Mouse (Mus musculus): ENCODE results near the gene Tsfm.

The Tsfm gene

DNA sequence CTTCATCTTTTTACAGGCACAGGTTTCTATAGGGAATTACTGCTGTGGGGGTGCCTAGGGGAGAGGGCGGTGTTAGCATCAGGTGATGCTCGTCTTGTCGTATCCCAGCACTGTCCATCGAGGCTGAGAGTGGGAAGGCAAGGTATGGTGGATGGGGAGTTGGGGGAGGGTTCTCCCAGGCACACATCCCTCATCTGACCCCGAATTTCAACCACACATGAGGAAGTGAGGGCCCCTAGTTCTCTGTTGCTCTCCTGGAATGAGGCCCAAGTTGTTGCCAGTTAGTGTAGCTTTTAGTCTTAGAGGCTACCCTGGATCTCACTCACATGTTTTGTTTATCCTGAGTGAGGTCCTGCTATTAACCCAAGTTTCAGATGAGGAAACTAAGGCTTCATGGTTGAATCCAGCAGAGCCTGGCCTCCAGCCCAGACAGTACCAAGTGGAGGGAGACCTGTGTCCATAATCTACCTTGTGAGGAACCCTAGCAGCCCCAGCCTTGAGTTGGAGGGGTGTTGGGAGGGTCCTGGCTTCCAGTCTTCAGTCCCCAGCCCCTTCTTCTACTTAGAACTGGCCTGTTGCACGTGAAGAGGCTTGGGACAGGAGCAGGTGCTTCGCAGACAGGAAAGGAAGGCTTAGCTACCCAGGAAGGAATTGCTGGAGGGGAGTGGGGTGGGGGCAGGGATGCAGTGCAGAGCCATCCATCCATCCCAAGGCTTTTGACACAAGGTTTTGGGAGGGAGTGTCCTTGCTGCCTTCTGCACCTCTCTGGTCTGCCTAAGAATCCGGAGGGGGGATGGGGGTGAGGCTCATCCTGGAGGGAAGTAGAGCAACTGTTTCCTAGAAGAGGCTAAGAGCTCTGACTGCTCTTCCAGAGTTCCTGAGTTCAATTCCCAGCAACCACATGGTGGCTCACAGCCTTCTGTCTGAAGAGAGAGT, 43.2 kb downstream of the Tsfm start:
- no peak for DNase-seq (ENCODE audit: low spot score in 2 of 2)

DNA sequence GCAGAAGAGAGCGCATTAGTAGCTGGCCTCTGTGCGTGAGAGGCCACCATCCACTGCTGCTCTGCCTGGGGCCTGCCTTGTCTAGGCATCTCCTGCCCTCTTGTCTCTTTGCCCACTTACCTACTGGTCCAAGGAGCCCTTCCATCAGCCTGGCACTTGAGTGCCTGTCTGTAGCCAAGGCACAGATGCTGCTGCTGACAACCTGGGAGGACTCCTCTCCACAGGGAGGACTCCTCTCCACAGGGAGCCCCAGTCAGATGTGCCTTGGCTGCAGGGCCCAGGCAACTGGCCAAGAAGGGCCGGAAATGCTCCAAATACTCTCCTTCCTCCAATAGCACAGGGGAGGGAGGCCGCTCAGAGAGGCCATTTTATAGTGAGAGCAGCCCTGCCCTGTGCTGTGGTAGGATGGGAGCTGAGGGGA, 44.1 kb downstream of the Tsfm start:
- peak; percentile 58 to 86 for DNase-seq (ENCODE audit: low spot score in 2 of 2)

DNA sequence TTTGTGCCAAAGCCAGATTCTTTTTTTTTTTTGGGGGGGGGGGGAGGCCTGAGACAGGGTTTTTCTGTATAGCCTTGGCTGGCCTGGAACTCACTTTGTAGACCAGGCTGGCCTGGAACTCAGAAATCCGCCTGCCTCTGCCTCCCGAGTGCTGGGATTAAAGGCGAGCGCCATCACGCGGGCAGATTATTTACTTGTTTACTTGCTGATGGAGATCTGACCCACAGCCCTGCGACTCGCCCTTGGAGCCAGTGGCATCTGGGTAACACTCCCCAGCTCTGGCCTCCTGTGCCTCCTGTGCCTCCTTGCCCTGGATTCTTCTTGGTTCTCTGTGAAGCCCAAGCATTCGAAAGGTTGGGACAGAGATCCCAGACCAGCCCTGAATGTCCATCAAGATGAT, 45.1 kb downstream of the Tsfm start:
- DNase-seq (ENCODE audit: low spot score in 2 of 2), result no peak

DNA sequence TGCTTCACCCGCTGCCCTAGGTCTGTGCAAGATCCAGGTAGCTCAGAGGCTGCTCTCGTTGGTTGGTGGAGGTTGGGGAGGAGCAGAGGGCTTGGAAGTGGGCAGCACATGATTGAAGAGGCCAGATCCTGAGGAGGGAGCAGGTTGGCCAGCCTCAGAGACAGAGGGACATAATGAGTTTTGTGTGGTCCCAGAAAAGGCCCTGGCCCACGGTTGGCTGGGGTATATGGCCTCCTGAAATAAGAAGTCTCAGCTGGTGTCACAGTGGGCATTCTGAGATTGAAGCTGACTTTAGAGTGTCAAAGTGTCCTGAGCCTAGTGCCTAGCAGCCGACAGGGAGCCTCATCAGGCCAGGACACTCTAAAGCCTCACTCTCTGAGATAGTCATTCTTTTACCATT, 45.5 kb downstream of the Tsfm start:
- no peak for DNase-seq (ENCODE audit: low spot score in 2 of 2)

DNA sequence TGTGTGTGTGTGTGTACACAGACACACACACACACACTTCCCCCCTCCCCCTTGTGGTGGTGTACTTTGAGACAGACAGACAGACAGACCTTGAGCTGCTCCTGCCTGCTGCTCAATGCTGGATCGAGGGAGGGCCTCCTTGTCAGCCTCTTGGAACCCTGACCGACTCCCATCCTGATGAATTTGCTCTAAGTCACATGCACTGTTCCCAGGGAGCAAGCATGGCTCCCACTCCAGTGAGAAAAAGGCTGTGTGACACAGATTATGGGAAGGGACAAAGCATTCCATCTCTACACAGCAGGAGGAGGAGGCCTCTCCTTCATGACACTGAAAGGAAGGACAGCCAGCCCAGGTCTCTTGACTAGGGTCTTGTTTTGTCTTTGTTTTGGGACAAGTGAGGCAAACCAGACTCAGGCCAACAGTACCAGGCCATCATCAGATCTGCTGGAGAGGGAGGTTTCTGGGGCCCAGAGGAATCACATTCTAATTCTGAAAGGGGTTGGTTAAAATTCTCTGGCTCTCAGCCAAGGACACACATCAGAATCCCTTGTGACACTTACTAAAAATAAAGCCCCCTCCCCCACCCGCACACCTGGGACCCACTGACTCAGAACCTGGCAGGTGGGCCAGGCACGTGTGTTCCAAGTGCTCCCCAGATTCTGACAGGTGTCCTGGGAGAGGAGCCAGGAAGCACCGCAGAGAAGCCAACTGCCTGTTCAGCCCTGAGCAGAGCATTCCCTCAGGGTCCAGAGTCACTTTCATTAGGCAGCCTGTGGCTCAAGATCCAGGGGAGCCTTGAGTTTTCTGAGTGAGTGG, 46.2 kb downstream of the Tsfm start:
- no peak for DNase-seq (ENCODE audit: low spot score in 2 of 2)

DNA sequence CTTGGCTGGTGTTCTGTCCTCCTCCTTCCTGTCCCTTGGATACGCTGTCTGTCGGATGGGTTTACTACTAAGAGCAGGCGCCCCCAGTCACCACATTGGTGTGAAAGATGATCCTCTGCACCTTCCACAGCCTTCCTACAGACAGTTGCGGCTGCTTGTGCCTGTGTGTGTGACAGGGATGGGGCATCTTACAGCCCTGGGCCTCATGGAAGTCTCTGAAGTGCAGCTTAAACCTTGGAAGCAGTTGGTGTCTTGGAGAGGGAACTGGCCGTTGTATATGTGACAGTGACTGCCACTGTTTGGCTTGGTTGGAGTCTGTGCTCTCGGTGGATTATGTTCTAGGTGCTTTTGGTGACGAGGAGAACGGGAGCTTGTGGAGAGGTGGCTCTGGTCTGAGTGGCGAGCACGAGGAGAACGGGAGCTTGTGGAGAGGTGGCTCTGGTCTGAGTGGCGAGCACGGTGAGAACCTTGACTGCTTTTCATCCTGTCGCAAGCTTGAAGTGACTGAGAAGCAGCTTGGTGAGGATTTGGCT, 47.4 kb downstream of the Tsfm start:
- DNase-seq (ENCODE audit: low spot score in 2 of 2), result no peak

DNA sequence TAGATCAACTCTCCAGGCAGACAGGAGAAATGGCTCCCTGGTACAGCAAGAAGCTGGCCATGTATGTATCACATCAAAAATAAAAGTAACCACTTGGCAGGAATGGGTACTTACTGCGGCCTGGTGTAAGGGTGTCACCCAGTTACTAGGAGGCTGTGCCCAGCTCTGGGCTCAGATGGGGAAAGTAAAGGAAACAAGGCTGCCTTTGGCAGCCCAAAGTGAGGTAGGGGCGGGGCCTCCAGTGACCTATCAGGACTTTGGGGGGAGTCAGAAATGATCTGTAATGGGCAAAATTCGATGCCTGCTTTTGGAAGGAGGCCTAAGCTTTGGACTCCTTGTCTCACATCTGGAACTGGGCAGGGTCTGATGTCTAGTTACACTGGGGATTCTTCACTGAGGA, 48.9 kb downstream of the Tsfm start:
- DNase-seq (ENCODE audit: low spot score in 2 of 2), result no peak

DNA sequence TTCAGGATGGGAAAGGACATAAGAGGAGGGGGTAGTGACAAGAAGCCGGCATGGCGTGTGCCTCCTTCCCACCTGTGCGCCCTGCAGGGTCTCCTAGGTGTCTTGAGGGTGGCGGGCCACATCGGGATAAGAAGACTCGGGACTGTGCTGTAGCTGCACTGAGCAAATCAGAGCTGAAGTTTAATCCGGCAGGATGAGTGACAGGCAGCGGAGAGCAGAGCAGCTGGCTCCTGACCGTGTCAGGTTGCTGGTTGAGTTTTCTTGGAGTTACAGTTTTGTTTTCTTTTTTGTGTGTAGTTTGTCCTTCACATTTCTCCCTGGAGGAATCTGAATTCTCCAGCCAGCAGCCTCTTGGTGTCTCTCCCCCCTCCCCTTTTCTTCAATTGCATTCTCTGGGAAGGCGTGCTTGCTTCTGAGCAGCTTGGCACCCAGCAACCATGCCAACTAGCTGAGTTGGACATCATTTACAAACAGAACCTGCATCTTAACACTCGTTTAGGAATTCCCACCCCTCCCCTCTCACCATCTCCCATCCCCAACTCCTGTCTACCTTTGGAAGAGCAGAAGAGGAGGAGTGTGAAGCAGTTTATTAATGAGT, 49.6 kb downstream of the Tsfm start:
- DNase-seq (ENCODE audit: low spot score in 2 of 2), result no peak

DNA sequence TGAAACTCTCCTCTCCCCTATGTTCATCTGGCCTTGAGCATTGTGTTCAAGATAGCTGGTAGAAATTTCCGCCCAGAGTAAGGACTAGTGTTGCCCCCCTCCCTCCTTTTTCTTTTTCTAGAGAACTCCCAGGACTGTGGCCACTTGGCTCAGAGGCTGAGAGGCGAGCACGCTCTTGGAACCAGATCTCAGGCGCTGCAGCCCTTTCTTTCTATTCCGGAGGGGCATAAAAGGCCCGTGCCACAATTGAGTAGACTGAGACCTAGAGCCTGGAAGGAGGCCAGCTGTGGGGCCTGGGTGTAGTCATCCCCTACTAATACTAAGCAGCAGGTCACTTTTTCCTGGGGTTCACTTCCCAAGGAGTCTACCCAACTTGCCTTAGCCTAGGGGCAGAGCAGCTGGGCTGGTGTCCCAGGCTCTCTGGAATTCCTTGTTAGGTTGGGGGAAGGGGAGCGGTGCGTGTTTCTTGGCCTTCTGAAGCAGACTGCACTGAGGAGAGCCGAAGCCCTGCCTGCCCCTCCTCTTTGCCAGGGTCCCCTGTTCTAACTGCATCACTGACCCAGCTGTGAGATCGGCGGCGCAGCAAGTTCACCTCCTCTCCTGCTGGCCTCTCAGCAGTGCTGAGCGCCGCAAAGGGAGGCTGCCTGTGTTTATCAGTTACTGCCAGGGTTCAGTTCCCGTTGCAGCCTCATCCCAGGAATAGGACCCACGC, 50.3 kb downstream of the Tsfm start:
- DNase-seq (ENCODE audit: low spot score in 2 of 2), result no peak

DNA sequence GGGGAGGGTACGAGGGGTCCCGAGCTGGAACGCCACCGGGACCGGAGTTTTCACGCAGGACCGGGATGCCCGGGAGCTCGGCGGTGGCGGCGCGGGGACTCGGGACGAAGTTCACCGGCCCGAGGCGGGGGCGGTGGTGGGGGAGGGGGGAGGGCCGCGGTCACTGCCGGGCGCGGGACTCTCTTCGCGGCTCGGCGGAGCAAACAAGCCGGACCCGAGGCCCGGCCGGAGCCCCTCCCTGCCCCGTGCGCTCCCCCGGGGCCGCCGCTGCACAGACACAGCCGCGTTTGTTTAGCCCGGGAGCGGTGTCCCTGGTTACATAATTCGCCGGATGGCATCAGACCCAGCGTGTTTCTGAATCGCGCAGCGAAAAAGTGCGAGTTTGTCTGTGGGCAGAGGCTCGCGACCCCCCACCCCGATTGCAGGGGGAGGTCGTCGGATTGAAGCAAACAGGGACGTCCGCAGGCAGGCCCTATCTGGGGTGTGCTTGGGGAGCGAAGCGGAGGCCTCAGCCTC, 50.9 kb downstream of the Tsfm start:
- DNase-seq (ENCODE audit: low spot score in 2 of 2), result peak in 1 of 2 experiments; percentile 47

DNA sequence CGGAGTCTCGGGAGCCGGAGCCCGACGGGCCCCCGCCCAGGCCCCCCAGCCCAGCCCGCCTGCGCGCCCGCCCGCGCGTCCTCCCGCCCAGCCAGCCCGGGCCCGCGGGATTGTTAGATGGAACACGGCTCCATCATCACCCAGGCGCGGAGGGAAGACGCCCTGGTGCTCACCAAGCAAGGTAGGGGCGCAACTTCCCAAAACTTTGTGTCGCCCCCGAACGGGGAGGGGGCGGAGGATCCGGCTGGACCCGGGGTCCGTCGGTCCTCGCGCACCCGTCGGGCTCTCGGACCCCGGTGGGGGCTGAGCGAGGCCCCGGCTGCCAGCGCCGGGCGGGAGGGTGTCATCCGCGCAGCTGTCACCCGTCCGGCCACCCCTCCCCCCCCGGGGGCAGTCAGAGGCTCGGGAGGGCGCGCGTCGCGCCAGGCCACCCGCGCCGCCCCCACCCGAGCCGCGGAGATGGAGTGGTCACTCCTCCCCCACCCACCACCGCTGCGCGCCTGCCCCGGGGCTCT, 51.5 kb downstream of the Tsfm start:
- peak in 1 of 2 experiments; percentile 49 for DNase-seq (ENCODE audit: low spot score in 2 of 2)

DNA sequence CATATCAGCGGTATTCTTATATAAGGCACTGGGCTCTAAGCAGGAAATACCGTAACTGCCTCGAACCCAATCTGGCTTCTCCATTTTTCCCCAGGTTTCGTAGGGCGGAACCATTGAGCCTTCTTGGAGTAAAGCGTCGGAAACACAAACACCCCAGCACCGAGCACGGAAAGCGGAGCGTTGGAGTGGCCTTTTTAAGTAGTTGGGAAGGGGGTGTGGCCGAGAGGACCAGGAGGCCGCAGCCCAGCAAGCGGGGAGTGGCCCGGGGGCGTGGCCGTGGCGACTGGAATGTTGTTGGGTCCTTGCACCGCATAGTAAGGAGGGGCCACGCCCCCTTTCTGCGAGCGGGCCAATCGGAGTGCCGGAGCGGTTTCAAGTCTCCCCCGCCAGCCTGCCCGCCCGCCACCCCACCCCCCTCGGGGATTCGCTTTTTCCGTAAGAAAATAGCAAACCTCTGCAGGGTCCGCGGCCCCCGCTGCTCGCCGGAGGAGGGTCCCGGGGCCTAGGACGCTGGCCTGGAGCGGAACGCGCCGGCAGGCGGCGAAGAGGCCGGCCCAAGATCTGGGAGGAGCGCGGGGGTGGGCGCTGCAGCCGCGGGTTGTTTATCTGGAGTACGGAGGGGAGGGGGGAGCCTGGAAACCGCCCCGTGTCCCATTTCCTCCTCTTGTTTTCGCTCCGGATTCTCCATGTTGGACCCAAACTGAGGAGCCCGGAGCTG, 52.2 kb downstream of the Tsfm start, which contains the start of gene Ctdsp2:
TSS of gene Ctdsp2 (plus strand) at position 441 of the 718 bp plus-strand sequence.
- peak; percentile 99 to 100 for DNase-seq (ENCODE audit: low spot score in 2 of 2)

DNA sequence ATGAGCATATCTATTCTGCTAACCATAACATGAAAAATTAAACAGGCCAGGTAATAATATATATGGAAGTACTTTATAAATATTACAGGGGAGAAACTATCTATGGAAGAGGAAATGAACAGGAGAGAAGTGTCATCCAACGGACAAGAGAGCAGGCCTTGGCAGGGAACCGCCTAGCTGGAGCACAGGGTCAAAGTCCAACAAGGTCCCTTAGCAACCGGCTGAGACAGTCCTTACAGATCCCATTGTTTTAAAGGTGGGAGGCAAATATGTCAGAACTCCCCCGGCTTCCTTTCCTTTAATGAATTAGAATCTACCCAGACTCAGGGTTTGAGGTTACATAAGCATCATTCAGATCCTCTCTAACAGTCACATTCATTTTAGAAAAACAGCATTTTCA, 53.6 kb downstream of the Tsfm start:
- DNase-seq (ENCODE audit: low spot score in 2 of 2), result no peak

DNA sequence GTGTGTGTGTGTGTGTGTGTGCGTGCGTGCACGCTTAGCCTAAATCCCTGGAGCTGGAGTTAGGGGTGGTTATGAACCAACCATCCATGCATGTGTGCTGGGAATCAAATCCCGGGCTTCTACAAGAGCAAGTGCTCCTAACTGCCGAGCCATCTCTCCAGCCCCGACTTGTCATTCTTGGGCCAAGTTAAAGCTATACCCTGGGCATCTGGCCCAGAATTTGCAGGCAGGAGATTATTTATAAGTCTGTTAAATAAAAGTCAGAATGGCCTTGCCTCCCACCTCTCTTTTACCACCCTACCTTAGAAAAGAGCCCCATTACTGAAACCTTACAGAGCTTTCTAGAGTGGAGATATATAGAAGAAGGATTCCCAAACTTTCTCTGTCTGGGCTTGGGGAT, 54.9 kb downstream of the Tsfm start:
- DNase-seq (ENCODE audit: low spot score in 2 of 2), result no peak

DNA sequence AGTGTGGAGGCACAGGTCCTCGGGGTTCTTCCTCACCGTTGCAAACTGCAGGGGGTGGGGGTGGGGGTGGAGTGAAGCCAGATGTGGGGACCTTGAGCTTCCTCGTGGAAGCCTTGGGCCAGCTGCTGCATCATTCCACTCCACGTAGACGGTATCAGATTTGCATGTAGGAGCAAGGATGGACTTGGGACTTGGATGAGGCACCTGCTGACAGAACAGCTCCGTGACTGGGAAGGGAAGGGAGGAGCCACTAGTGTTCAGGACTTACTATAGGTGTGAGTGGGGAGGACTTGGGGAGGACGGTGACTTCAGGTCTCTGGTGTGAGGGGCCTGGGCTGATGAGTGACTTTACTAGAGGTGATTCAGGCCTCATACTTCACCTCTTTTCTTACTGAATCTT, 57.7 kb downstream of the Tsfm start:
- no peak for DNase-seq (ENCODE audit: low spot score in 2 of 2)

DNA sequence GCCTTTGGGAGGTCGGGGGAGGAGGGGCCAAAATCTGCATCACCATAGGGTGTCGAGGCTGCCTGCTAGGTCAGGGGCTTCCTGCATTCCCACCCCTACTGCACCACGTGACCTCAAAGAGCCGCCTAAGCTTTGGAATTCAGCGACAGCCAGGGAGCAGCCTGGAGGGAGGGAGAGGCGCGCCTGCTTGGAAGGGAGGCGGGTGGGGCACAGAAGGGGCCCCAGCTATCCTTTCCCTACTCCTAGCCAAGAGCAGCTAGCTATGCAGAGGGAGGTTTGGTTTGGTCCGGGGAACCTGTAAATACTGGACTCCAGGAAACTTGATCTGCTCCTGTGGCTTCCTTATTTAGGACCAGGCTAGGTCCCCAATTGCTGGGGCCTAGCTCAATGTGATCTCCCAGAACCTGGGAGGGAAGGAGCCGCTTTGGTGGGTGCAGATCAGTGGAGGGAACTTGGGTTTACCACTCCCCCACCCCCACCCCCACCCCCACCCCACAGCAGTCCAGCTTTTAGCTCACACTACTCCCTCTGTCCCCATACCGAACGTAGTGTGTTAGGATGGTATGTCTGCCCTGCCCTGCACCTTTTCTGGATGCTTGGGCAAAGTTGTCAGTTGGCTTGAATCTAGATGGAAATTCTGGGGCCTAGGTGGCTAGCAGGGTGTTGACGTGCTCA, 58.5 kb downstream of the Tsfm start:
- no peak for DNase-seq (ENCODE audit: low spot score in 2 of 2)

DNA sequence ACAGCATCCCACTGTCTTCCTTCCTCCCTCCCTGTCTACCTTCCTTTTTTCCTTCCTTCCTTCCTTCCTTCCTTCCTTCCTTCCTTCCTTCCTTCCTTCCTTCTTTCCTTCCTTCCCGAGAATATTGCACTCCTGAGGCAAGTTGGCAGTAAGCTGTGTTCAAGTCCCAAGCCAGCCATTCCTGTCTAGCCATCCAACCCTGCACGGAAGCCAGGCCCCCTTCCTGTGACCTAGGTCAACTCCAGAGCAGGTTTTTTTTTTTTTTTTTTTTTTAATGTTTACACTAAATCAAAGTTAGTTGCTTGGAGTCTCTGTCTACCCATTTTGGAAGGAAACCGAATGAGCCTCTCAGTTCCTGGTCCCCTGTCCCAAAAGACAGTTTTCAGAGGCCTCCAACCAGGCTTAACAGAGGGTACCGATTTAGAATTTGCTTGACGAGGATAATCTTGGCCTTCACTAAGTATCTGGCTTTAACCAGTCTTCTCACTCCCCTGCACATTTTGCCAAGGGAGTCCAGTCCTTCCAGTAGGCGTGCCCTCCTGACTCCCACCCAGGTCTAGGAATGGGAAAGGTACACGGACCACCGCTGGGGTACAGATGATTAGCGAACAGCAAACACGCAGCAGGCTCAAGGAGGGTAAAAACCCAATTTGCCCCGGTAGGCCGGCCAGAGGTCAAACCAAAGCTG, 59.1 kb downstream of the Tsfm start:
- no peak for DNase-seq (ENCODE audit: low spot score in 2 of 2)

DNA sequence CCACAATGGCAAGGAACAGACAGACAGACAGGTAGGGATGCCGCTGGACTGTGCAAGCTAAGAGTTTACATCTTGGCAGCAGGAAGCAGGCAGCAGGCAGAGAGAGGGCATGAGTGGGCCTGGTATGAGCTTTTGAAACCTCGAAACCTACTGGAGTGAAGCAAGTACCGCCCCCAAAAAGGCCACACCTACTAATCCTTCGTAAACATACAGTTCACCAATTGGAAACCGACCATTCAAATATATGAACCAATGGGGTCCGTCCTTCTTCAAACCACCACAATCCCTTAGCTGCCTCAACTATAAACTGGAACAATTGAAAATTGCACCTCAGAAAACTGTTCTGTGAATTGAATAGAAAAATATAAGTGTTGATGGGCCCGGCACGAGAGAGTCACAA, 66.8 kb downstream of the Tsfm start:
- no peak for DNase-seq (ENCODE audit: low spot score in 2 of 2)

DNA sequence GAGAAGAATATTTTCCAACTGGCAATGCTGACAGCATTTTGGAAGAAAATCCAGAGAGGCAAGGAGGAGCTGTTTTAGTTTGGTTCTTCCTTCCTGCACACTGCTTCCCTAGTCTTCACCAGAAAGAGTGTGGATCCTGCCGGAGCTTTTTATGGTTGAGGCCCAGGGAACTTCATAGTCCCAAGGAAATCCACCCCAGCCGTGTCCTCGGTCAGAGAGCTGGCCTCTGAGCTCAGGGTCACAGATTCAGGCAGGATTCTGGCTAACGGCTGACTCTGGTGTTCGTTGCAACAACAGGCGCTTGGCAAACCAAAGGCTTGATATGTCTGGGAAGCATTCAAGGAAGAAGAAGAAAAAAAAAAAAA, 67.7 kb downstream of the Tsfm start:
- DNase-seq (ENCODE audit: low spot score in 2 of 2), result no peak
